Mouse (Mus musculus): ENCODE measurements at regions not wholly inside any gene's neighbourhood (a gene's known extent, or its start where the extent isn't known, plus 50 kb on each side); places are given as distances from the start of the nearest gene placed in this dataset.

DNA sequence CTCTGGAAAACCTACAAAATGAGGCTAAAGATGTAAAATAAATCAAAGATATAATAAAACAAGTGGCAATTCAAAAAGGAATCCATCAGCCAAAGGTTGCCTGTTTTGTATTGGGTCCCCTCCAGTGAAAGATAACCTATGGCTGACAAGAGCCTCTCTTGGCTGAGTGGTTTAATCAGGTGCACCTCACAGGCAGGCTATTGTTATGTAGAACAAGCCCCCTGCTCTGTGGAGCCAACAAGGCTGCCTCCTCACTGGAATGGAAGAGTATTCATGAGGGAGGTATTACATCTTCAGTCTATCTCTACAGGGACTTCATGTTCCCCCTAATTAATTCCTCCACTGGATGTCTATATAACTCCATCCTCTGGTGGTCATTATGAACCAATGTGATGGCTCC lies 437.1 kb upstream of the Gm10295 start:
- no peak for TF ChIP-seq GATA1 (IDR thresholded peaks at IDR 0.05; ENCODE audit: borderline replicate concordance, low read length)
- no peak for TF ChIP-seq FLI1 (IDR thresholded peaks at IDR 0.05; ENCODE audit: low read length)
